Mouse (Mus musculus) frontal cortex, adult (tissue): Measurements from ENCODE around the gene Oas1a.
A peak's percentile ranks its signal among the peaks of the same experiment; 100 is the strongest.
"Not testable (repeated sequence)": the region's sequence is repeated elsewhere in the genome, so short reads cannot be mapped to it uniquely, and the experiment has no call there.

Source experiments
- ATAC-seq: cut with Nextera tagmentation; 2 replicates; pipeline ENCODE4 v1.9.2; 2017; ENCODE audit warnings: mild to moderate bottlenecking, moderate library complexity, mixed read lengths; ENCODE audit not compliant: low TSS enrichment

The Oas1a gene

GRCm38 (mm10) chr5:120893866-120894265, 13.5 kb downstream of the Oas1a start:
- not testable (repeated sequence) for ATAC-seq

DNA sequence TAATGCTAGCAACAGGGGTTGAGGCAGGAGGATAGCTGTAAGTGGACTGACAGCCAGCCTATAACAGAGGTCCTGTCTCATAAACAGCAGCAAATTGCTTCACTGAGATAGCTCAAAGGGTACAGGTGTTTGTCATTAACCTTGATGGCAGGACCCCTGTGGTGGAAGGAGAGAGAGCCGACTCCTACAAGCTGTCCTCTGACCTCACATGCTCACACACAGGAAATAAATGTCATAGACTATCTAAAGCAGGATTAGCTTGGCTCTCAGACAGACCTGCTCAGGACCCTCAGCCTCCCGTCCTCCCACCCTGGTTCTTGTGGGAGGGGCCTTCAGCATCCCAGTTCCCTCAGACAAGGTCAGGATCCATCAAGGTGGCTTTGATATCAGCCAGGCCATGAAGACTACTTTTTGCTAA, 15.1 kb downstream of the Oas1a start:
- ATAC-seq: no peak

DNA sequence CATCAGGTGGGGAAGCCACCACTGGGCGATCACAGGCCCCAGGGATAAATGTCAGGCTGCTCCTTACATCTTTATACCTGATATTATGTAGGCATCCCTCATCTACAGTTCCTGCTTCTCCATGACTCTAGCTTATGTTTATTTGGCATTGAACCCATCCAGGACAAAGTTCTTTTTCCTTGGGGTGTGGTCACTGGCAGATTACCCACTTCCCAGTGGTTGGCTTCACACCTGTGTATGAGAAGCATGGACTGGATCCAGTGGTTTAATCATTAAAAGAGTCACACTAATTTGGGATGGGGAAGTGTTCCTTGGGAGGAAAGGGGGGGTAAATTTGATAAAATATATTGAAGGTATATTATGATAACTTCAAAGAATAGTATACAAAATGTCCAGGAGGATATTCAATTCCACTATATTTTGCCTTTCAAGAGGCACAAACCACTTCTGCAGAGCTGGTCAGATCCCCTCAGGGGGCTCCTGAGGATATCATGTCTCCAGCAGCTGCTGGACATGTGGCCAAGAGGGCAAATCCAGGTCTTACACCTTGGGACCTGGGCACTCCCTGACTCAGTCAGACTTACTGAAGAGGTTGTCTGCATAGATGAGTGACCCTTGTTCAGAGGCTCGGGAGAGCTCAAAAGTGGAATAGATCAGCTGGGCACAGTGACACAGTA, 15.6 kb downstream of the Oas1a start:
- ATAC-seq: not testable (repeated sequence)

GRCm38 (mm10) chr5:120890991-120891390, 16.3 kb downstream of the Oas1a start:
- no peak for ATAC-seq

DNA sequence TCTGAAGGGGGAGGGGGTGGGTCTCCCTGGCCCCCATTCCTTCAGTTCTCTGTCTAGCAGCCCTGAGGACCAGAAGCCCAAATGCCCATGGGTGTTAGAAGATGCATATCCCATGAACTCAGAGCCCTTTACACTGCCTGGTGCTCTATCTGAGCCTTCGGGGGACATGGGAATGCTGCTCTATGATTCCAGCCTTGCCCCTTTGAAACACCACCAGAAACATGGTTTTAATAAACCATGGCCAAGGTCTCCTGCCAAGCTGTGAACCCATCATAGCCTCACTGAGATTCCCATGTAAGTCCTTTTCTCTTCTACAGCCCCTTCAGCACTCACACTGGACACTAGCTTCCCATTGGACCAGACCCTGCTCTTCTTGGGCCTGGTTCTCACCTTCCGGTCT, 17.3 kb downstream of the Oas1a start:
- ATAC-seq: no peak

GRCm38 (mm10) chr5:120888294-120888815, 19.0 kb downstream of the Oas1a start:
- not testable (repeated sequence) for ATAC-seq

DNA sequence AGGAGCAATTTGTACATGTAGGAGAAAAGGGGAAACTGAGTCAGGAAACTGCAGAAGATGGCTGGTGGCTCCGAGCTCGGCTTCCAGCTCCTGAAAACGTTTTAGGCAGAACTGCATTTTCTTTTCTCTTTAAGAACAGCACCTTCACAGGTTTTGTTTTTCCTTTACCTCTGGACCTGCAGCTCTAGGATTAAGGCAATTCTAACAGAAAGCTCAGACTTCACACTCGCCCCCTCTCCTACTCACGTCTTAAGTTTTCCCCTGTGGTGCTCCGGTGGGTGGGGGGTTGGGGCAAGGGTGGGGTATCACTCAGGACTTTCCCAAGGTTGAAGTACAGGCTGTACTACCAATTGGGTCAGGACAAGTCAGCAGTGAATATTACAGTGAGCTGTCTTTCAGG, 19.5 kb downstream of the Oas1a start:
- ATAC-seq: no peak

- not testable (repeated sequence) for ATAC-seq
Observed at GRCm38 (mm10) chr5:120887413-120887812, 19.9 kb downstream of the Oas1a start, which contains the start of gene Oas1g. TSS of gene Oas1g (minus strand) at chr5:120887613.

- not testable (repeated sequence) for ATAC-seq
Observed at GRCm38 (mm10) chr5:120881681-120882080, 25.6 kb downstream of the Oas1a start.

DNA sequence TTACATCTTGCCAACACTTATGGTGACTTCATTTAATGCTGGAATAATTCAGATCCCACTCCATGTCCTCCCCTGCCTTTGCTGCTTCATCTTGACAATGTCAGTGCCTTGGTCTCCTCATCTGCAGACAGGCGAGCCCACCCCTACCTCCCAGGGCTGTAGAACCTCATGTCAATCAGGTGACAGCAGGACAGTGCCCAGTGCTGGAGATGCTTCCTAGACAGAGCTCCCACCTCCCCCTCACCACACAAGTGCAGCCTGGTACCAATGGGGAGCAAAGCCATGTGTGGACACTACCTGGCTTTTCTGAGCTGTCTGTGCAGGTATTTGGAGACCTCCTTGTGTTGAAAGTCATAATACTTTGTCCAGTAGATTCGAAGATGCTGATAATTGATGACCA, 28.5 kb downstream of the Oas1a start:
- ATAC-seq: not testable (repeated sequence)

- ATAC-seq: not testable (repeated sequence)
Observed at GRCm38 (mm10) chr5:120877407-120877806, 29.9 kb downstream of the Oas1a start.

DNA sequence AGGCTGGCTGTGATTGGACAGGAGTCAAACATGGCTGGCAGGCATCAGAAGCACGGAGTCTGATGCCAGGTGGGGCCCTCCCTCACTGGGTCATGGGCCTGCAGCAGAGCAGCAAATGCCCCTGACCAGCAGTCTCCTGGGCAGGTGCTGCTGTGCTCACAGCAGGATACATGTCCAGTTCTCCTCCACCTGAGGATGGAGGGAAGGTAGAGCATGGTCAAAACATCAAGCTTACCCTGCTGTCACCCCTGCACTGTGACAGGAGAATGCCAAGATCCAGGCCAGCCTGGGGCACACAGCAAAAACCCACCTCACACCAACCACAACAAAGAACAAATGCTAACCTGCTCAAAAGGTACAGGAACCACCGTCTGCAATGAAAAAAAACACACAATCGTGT, 30.5 kb downstream of the Oas1a start:
- not testable (repeated sequence) for ATAC-seq

DNA sequence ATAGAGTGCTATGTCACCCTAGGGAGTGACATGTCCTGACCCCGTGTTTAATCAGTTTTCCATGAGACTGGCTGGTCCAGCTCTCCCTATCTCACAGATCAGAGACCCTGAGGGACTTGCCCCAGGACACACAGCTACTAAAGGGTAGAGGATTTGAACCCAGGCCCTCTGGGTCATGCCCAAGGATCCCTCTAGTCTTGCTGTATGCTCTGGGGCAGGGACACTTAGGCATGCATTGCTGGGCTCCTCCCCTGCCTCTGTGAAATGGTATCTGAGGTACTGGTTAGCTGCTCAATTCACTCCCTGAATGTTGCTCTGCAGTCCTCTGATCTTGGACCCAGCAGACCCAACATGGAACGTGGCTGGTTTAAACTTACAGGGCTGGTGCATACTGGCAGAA, 35.9 kb downstream of the Oas1a start:
- no peak for ATAC-seq

GRCm38 (mm10) chr5:120870782-120871181, 36.5 kb downstream of the Oas1a start:
- peak; percentile 31; the same call in 1 of the 2 replicates for ATAC-seq

GRCm38 (mm10) chr5:120870081-120870480, 37.2 kb downstream of the Oas1a start:
- no peak for ATAC-seq

DNA sequence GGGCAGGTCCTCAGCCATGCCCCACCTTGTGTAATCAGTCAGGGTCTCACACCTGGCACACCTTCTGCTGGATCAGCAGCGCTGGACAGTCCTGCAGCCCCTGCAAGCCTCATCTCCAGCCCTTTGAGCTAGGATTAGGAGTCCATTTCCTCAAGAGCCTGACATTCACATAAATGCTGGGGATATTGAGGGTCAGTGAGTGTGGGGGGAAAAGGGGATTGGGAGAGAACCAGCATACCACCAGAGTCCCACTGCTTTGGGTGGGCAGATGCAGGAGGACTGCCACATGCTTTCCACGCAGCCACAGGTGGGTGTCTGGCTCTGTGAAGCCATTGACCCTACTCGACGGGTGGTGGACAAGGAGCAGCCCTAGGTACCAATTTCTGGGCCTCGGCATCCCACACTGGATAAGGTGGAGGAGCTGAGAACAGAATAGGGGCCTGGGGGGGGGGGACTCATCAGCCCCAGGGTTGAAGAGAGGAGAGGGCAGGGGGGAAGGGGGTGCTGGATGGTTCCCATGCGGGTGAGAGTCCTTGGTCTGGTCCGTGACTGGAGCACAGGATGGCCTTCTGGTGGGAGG, 37.8 kb downstream of the Oas1a start:
- ATAC-seq: no peak

GRCm38 (mm10) chr5:120865336-120865860, 41.9 kb downstream of the Oas1a start:
- ATAC-seq: no peak

DNA sequence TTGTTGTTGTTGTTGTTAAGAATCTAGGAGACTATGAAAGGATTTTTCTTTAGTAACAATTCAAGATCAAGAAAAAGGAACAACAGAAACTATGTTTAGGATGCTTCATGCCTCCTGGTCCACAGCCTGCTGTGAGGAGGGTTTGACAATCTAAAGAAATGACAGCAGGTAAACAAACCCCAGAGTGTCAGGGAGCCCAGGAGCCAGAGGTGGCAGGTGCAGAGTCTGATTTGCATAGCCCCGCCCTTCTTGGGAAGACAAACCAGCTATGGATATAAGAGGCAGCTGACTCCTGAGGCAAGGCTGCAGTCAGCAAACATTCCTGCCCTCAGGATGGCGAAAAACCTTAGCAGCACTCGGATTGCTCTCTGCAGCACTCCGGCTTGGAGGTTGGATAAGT, 46.2 kb downstream of the Oas1a start, which contains the start of gene Oas1h:
TSS of gene Oas1h (plus strand) at position 301 of the 400 bp plus-strand sequence.
- ATAC-seq: no peak

DNA sequence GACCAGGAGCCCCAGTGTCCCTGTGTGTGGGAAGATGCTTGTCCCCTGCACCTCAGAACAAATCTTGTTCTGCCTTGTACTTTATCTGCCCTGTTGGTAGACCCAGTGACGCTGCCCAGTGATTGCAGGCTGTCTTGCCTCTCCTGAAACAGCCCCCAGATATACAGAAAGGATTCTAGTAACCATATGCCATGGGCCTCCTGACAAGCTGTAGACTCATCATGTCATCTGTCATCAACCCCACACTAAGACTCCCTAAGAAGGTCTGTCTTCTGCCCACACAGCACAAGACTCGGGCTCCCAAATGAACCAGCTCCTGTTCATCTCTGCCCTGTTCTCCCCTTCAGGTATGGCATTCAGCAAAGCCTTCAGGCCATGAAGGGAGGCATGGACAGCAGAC, 48.1 kb downstream of the Oas1a start:
- ATAC-seq: no peak

DNA sequence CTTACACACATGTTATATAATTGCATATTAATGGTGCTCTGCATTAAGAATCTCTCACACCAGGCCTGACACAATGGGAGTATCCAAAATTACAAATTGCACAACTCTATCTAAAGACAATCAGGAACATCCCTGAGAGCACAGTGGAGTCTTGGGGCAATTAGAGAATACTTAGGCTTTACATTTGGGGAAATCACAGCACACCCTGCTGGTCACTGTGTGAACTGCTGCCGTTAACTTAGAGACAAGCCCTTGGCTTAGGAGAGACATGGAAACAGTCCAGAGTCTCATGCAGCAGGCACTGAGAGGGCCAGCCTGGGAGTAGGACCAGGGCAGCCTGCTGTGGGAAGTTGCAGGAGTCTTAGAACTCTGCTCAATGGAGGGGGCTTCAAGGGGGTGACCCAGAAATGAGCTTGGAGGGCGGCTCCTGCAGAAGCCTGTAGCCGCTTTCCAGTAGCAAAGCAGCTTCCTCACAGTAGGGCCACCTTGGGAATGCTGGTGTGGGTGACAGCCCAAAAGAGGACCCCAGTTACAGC, 57.7 kb downstream of the Oas1a start:
- no peak for ATAC-seq

- ATAC-seq: no peak
Observed at GRCm38 (mm10) chr5:120847067-120847466, 60.3 kb downstream of the Oas1a start, which contains the start of gene Oas1f. TSS of gene Oas1f (plus strand) at chr5:120847367.
